Mouse (Mus musculus) lung, adult 2 months (tissue): ENCODE results near the gene Atp2c2.

Source experiments
- CTCF ChIP-seq: fragments of 200-500 bp; IDR thresholded peaks from 2 replicates; pipeline ENCODE4 v1.5.1; 2011; ENCODE audit warnings: mild to moderate bottlenecking, low read length, control low read depth; ENCODE audit not compliant: insufficient read depth
- POLR2A ChIP-seq: fragments of 200-500 bp; IDR thresholded peaks from 2 replicates; pipeline ENCODE4 v1.6.1; 2011; ENCODE audit warnings: low read depth, mild to moderate bottlenecking, control low read depth, low read length, borderline replicate concordance; ENCODE audit errors: extremely low read depth

GRCm38 (mm10) chr8:119651324-119651723 lies 48.5 kb upstream of the Atp2c2 start:
- TF ChIP-seq POLR2A = no peak
- no peak for TF ChIP-seq CTCF
